8 mouse cellular contexts compared by ENCODE assay signal in genomic region chr16:42874456-42874855, GRCm38 (mm10). TPM values are rescaled to one million over a fixed set of nuclear protein-coding genes. Genes with fewer than 3 reads are reported as not detected.
A peak's percentile ranks its signal among the peaks of the same experiment; 100 is the strongest.
DNase-seq lines count a peak whose midpoint lies in the region; ATAC-seq and TF ChIP-seq lines count a peak whose summit lies in the region.

No protein-coding gene starts in this region.

- peak overlapping the region; percentile 92 for H3K27ac ChIP-seq in intestine, postnatal 0 days (ENCODE audit: low read depth, low read length)
- H3K27ac ChIP-seq in liver, embryonic 15.5 days (replicated peaks): peak overlapping the region; percentile 86
- peak overlapping the region; percentile 93 for H3K27ac ChIP-seq in neural tube, embryonic 14.5 days (ENCODE audit: low read depth, low read length)

- H3K4me1 ChIP-seq in intestine, postnatal 0 days (replicated peaks; ENCODE audit: control insufficient read depth, insufficient read depth, low read length): 0 out of 2 replicates have a peak, but pooled peaks cover 4% of the 10 kb centered on the region
- peaks cover 16% of the 10 kb centered on the region for H3K4me1 ChIP-seq in liver, embryonic 15.5 days (replicated peaks)
- H3K4me1 ChIP-seq in neural tube, embryonic 14.5 days (ENCODE audit: control insufficient read depth, insufficient read depth, low read length): no peaks in the 10 kb centered on the region

- DNase-seq in retina, adult 2 months (ENCODE audit: low read depth, low spot score): peak; percentile 20
- no peak for DNase-seq in retina, postnatal 1 day
- DNase-seq in cerebellum, adult 9-11 months: peak; percentile 73
- DNase-seq in gastrocnemius, postnatal 25 days: peak; percentile 57

- 1% methylated on average over 5 of the region's 5 CpGs for whole genome bisulfite sequencing in intestine, postnatal 0 days
- 3% methylated on average over 5 of the region's 5 CpGs for WGBS in liver, embryonic 15.5 days (ENCODE audit: insufficient replicate concordance)
- WGBS in neural tube, embryonic 14.5 days: 3% methylated on average over 5 of the region's 5 CpGs

- H3K9me3 ChIP-seq in intestine, postnatal 0 days (ENCODE audit: control insufficient read depth): no peaks in the 10 kb centered on the region
- H3K9me3 ChIP-seq in liver, embryonic 15.5 days (replicated peaks): no peaks in the 10 kb centered on the region
- no peaks in the 10 kb centered on the region for H3K9me3 ChIP-seq in neural tube, embryonic 14.5 days (ENCODE audit: control insufficient read depth, low read length)

- H3K9ac ChIP-seq in intestine, postnatal 0 days (ENCODE audit: low read depth, low read length): peak overlapping the region; percentile 65
- peak overlapping the region; percentile 68 for H3K9ac ChIP-seq in liver, embryonic 15.5 days
- H3K9ac ChIP-seq in neural tube, embryonic 14.5 days (replicated peaks; ENCODE audit: low read depth, low read length): peak overlapping the region; percentile 49

- H3K36me3 ChIP-seq in intestine, postnatal 0 days (ENCODE audit: control insufficient read depth, insufficient read depth): no peaks in the 10 kb centered on the region
- no peaks in the 10 kb centered on the region for H3K36me3 ChIP-seq in liver, embryonic 15.5 days (replicated peaks)
- H3K36me3 ChIP-seq in neural tube, embryonic 14.5 days (ENCODE audit: control insufficient read depth, insufficient read depth, low read length): no peaks in the 10 kb centered on the region

- no peak for TF ChIP-seq CTCF in intestine, postnatal 0 days (IDR thresholded peaks at IDR 0.05; ENCODE audit: low read depth)

- H3K27me3 ChIP-seq in intestine, postnatal 0 days (replicated peaks; ENCODE audit: control insufficient read depth, insufficient read depth, low read length): no peaks in the 10 kb centered on the region
- H3K27me3 ChIP-seq in liver, embryonic 15.5 days: no peaks in the 10 kb centered on the region
- H3K27me3 ChIP-seq in neural tube, embryonic 14.5 days (ENCODE audit: control insufficient read depth, insufficient read depth, low read length): no peaks in the 10 kb centered on the region

- peak overlapping the region; percentile 66 for H3K4me3 ChIP-seq in intestine, postnatal 0 days (ENCODE audit: low read depth, low read length)
- H3K4me3 ChIP-seq in liver, embryonic 15.5 days (replicated peaks): peak overlapping the region; percentile 80
- H3K4me3 ChIP-seq in neural tube, embryonic 14.5 days (ENCODE audit: low read depth, low read length): peak overlapping the region; percentile 38

- H3K4me2 ChIP-seq in intestine, postnatal 0 days (replicated peaks; ENCODE audit: low read depth): peak overlapping the region; percentile 75
- H3K4me2 ChIP-seq in liver, embryonic 15.5 days: peak overlapping the region; percentile 85
- peak overlapping the region; percentile 60 for H3K4me2 ChIP-seq in neural tube, embryonic 14.5 days (ENCODE audit: low read depth, low read length)

- no peak for ATAC-seq in intestine, postnatal 0 days
- no peak for ATAC-seq in liver, embryonic 15.5 days (ENCODE audit: insufficient read depth)
- ATAC-seq in neural tube, embryonic 14.5 days (ENCODE audit: low read depth): no peak
- ATAC-seq in granulocyte monocyte progenitor cell, adult 5-6 weeks (replicated peaks; ENCODE audit: poor library complexity, severe bottlenecking): no peak

RNA-seq across cellular contexts. Expression of gene Zbtb20, which starts 1.2 kb away (rescaled TPM):
- 10 to 100 TPM; 86.5 to 93.4 TPM for total RNA-seq in gastrocnemius, postnatal 25 days (2021)
- polyA plus RNA-seq in intestine, postnatal 0 days (2015; fragmentation: Nextera tagmentation; extraction: Ambion mirVana): 10.6 and 13.3 TPM in 2 replicates
- polyA plus RNA-seq in liver, embryonic 15.5 days (2015; fragmentation: Nextera tagmentation; extraction: Ambion mirVana): 5.1 and 6.0 TPM in 2 replicates
- polyA plus RNA-seq in neural tube, embryonic 14.5 days (2014; fragmentation: Nextera tagmentation; extraction: Ambion mirVana): 57.2 and 71.0 TPM in 2 replicates
- total RNA-seq in granulocyte monocyte progenitor cell, adult 5-6 weeks (2014; fragmentation: Nextera tagmentation): 20.4 and 22.0 TPM in 2 replicates
- 6.7 and 11.7 TPM in 2 replicates for total RNA-seq in granulocyte monocyte progenitor cell, adult 5-6 weeks (2017)
